33 mouse cellular contexts compared by ENCODE assay signal in genomic region chr6:96270436-96270835, GRCm38 (mm10).
"Had no signal": no experiment of that assay in that cellular context is flagged by ENCODE, and none has a peak within 500 bp of the region (broad histone marks: within the 10 kb centered on the region; RNA-seq: fewer than 3 reads in every experiment).

No protein-coding gene starts in this region.

- H3K4me1 ChIP-seq: limb, embryonic 10.5 days; limb, embryonic 12.5 days; limb, embryonic 13.5 days; limb, embryonic 15.5 days; liver, embryonic 12.5 days; liver, embryonic 13.5 days; liver, embryonic 15.5 days; lung, embryonic 15.5 days; megakaryocyte, embryonic 14.5 days; midbrain, embryonic 10.5 days; midbrain, embryonic 12.5 days; midbrain, embryonic 13.5 days; midbrain, embryonic 15.5 days; neural tube, embryonic 12.5 days; neural tube, embryonic 13.5 days had no signal

- H3K4me2 ChIP-seq: limb, embryonic 12.5 days; limb, embryonic 13.5 days; limb, embryonic 15.5 days; liver, embryonic 11.5 days; liver, embryonic 12.5 days; liver, embryonic 13.5 days; liver, embryonic 15.5 days; lung, embryonic 14.5 days; lung, embryonic 15.5 days; midbrain, embryonic 11.5 days; midbrain, embryonic 12.5 days; midbrain, embryonic 13.5 days; midbrain, embryonic 15.5 days; neural tube, embryonic 12.5 days; neural tube, embryonic 13.5 days had no signal

- H3K27me3 ChIP-seq: limb, embryonic 12.5 days; limb, embryonic 13.5 days; limb, embryonic 15.5 days; liver, embryonic 12.5 days; liver, embryonic 13.5 days; liver, embryonic 15.5 days; lung, embryonic 15.5 days; megakaryocyte, embryonic 14.5 days; midbrain, embryonic 12.5 days; midbrain, embryonic 13.5 days; midbrain, embryonic 15.5 days; neural tube, embryonic 12.5 days; neural tube, embryonic 13.5 days had no signal

- H3K36me3 ChIP-seq: limb, embryonic 10.5 days; limb, embryonic 12.5 days; limb, embryonic 13.5 days; limb, embryonic 15.5 days; liver, embryonic 12.5 days; liver, embryonic 13.5 days; liver, embryonic 15.5 days; lung, embryonic 15.5 days; midbrain, embryonic 10.5 days; midbrain, embryonic 12.5 days; midbrain, embryonic 13.5 days; midbrain, embryonic 15.5 days; neural tube, embryonic 12.5 days; neural tube, embryonic 13.5 days had no signal

- H3K9me3 ChIP-seq: limb, embryonic 10.5 days; limb, embryonic 12.5 days; limb, embryonic 13.5 days; limb, embryonic 15.5 days; liver, embryonic 12.5 days; liver, embryonic 13.5 days; liver, embryonic 15.5 days; lung, embryonic 15.5 days; midbrain, embryonic 10.5 days; midbrain, embryonic 12.5 days; midbrain, embryonic 13.5 days; midbrain, embryonic 15.5 days; neural tube, embryonic 12.5 days; neural tube, embryonic 13.5 days had no signal

- H3K4me3 ChIP-seq: limb, embryonic 10.5 days; limb, embryonic 12.5 days; limb, embryonic 13.5 days; limb, embryonic 15.5 days; liver, embryonic 12.5 days; liver, embryonic 13.5 days; liver, embryonic 15.5 days; lung, embryonic 15.5 days; megakaryocyte, embryonic 14.5 days; midbrain, embryonic 10.5 days; midbrain, embryonic 12.5 days; midbrain, embryonic 13.5 days; midbrain, embryonic 15.5 days; myocyte; neural tube, embryonic 12.5 days; neural tube, embryonic 13.5 days had no signal

- H3K9ac ChIP-seq: limb, embryonic 12.5 days; limb, embryonic 13.5 days; limb, embryonic 15.5 days; liver, embryonic 12.5 days; liver, embryonic 13.5 days; liver, embryonic 14.5 days; liver, embryonic 15.5 days; liver, postnatal 0 days; lung, embryonic 14.5 days; lung, embryonic 15.5 days; midbrain, embryonic 12.5 days; midbrain, embryonic 13.5 days; midbrain, embryonic 15.5 days; neural tube, embryonic 12.5 days; neural tube, embryonic 13.5 days had no signal

- DNase-seq: left cerebral cortex, postnatal 4 days; liver; liver, embryonic 13.5 days; liver, postnatal 0 days; lung, adult 18-20 months; lung, adult 2 months; lung, embryonic 14.5 days; lung, postnatal 10 days; lung, postnatal 14 days; lung, postnatal 36 days; lung, postnatal 4 days; midbrain, embryonic 14.5 days had no signal

- ATAC-seq: liver, embryonic 12.5 days; liver, postnatal 0 days; lung, postnatal 0 days; midbrain, embryonic 13.5 days; midbrain, embryonic 15.5 days; midbrain, embryonic 16.5 days had no signal

- H3K27ac ChIP-seq: limb, embryonic 10.5 days; limb, embryonic 12.5 days; limb, embryonic 13.5 days; limb, embryonic 15.5 days; liver, embryonic 12.5 days; liver, embryonic 13.5 days; liver, embryonic 14.5 days; liver, embryonic 15.5 days; lung, embryonic 15.5 days; macrophage; midbrain, embryonic 10.5 days; midbrain, embryonic 12.5 days; midbrain, embryonic 13.5 days; midbrain, embryonic 15.5 days; neural tube, embryonic 12.5 days; neural tube, embryonic 13.5 days had no signal
